14 mouse cellular contexts compared by ENCODE assay signal in the genomic region with DNA sequence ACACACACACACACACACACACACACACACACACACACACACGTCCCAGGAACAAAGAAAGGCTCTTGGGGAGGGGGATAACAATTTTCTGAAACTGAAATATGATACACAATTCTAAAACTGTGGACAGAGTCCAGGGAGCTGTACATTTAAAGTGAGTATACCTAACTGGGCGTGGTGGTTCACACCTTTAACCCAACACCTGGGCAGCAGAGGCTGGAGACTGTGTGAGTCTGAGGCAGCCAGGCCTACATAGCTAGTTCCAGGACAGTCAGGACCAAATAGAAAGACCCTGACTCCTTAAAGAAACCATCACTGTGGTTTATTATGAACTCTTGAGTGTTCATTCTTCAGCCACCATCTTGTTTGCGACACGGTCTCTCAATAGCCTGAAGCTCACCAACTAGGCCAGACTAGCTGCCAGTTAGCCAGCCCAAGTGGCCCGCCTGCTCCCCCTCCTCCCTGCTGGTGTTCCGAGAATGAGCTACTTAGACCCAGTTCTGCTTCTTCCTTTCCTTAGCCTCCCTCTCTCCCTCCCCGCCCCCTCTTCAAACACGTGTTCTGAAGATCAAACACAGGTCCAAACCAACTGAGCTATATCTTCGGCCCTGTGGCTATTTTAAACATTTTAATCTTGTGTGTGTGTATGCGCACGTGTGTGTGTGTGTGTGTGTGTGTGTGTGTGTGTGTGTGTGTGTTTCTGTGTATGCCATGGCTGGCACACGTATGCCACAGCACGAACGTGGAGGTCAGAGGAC.
"Had no signal": no experiment of that assay in that cellular context is flagged by ENCODE, and none has a peak within 500 bp of the region (broad histone marks: within the 10 kb centered on the region; RNA-seq: fewer than 3 reads in every experiment).

No protein-coding gene starts in this region.

- H3K9me3 ChIP-seq: liver, embryonic 13.5 days; liver, embryonic 15.5 days; megakaryocyte, embryonic 14.5 days; midbrain, embryonic 12.5 days; neural tube, embryonic 12.5 days had no signal

- H3K27ac ChIP-seq: liver, embryonic 13.5 days; liver, embryonic 15.5 days; macrophage; midbrain, embryonic 12.5 days; neural tube, embryonic 12.5 days had no signal

- H3K27me3 ChIP-seq: liver, embryonic 13.5 days; liver, embryonic 15.5 days; megakaryocyte, embryonic 14.5 days had no signal

- H3K4me2 ChIP-seq: liver, embryonic 11.5 days; liver, embryonic 13.5 days; liver, embryonic 15.5 days; lung, embryonic 14.5 days; midbrain, embryonic 12.5 days; neural tube, embryonic 12.5 days had no signal

- H3K9ac ChIP-seq: liver, embryonic 13.5 days; liver, embryonic 15.5 days; liver, postnatal 0 days; lung, embryonic 14.5 days; midbrain, embryonic 12.5 days; neural tube, embryonic 12.5 days had no signal

- H3K4me3 ChIP-seq: liver, embryonic 13.5 days; liver, embryonic 15.5 days; megakaryocyte, embryonic 14.5 days; midbrain, embryonic 12.5 days; neural tube, embryonic 12.5 days had no signal

- H3K36me3 ChIP-seq: liver, embryonic 13.5 days; midbrain, embryonic 12.5 days; neural tube, embryonic 12.5 days had no signal

- DNase-seq: liver, embryonic 13.5 days; liver, postnatal 0 days; lung, embryonic 14.5 days; midbrain, embryonic 14.5 days; right cerebral cortex, postnatal 14 days; thymus, adult 2 months; thymus, postnatal 25 days; thymus, postnatal 4 days had no signal

- ATAC-seq: liver, postnatal 0 days had no signal
